Mouse (Mus musculus) layer of hippocampus, postnatal 10 days (tissue): ENCODE measurements around the gene Ptprd. TPM values are rescaled to one million over a fixed set of nuclear protein-coding genes. Genes with fewer than 3 reads are reported as not detected.
A peak's percentile ranks its signal among the peaks of the same experiment; 100 is the strongest.

Source experiments
- DNase-seq, 2 experiments: peaks; one replicate each; pipeline ENCODE4 v3.0.0; 2021; ENCODE audit warnings: low spot score in 2 of 2
- total RNA-seq, 2 experiments: library from RNA; stranded (reverse); gene quantifications; 2 replicates each; pipeline ENCODE4 v1.2.3; 2021

Gene Ptprd
- total RNA-seq, 2 experiments from 2014 or later: 196 to 217 TPM

DNA sequence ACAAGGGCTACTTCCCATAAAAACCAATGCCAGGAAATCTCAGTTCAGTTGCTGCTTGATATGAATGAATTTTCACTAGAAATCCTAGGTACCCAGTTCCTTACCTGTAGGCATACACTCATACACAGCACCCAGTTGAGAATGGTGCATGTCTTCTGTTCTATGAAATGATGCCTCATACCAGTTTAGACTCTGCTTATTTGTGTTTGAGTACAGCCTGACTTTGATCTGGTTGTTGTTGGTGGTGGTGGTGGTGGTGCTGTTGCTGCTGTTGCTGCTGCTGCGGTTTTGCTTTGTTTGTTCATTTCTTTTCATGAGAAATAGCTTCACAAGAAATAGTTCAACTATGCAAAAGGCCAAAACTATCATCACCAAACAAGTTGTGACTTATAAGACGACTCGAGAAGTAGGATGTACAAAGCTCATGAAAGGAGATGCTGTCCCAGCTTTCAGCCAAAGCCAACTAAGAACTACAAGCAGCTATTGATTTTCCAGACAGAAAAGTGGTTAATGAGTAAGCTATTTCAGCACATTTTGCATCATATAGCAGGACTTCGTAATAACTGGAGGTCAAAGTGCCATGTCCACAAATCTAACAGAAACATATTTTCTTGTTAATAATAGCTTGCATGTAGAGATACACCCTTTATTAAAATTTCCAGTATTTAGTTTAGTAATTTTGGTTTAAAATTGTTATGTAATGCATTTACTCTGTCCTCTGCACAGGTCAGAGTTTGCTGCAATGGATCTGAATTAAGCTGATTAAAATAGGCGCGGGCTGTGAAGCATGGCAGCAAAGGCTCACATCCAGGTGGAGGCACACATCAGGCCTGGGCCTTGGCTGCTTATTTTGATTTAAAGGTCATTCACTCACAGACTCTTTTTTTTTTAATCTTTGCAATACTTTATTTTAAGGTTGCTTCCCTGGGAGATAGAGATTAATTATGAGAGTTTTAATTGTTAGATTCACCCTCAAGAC, 1270.1 kb downstream of the Ptprd start:
- no peak for DNase-seq

DNA sequence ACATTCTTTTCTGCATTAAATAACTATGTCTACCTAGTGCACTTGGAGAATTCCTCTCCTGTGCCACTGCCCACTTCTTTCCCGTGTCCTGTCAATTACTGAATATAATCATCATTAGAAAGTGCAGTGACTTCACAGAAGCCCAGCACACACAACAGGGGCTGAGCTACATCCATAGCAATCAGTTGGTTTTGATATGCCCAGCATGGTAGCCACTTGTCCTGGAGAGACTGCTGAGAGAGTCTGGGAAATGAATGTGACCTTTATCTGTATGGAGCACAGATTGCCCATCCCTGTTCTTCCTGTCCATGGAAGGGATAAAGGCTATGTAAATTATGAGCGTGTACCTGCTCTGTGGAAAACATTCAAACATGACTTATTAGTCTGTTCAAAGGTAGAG, 1280.2 kb downstream of the Ptprd start:
- no peak for DNase-seq

DNA sequence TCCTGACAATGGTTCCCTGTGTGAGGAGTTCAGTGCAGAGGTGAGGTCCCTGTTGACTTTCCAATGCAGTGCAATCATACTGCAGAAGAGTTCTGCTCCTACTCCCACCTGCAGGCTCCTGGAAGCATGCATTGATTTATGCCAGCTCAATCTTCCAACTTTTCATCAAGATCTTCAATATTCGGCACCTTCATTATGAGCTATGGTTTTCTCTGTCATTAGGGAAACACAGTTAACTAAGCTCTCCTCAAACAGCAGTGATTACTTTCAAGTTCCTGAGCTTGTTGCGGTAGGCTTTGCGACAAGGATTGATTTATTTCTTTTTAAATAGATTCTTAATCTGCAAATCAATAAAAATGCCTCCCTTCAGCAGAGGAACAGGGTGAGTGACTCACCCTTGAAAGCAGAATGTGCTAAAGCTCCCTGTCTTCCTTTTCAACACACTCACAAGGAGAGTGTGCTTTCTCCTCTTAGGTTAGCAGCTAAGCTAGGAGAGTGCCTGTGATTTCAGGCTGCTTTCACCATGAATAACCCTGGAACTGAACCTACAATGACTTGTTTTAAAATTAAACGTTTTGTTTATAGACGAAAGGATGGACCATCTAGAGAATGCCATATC, 1298.1 kb downstream of the Ptprd start:
- no peak for DNase-seq

DNA sequence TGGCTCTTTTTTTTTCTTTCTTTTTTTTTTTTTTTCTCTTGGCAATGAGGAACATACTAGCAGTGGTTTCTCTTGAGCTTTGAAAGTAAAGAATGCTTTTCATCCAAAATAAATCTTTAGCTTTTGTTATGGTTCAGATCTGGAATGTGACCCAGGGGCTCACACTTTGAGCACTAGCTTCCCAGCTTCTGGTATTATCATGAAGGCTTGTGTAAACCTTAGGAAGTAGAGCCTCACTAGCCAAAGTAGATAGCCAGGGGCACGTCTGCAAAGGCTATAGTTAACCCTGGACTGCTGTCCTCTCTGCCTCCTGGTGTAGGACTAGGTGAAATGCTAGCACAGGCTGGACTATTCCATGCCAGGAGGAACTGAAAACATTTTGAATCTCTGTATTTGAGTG, 1310.1 kb downstream of the Ptprd start:
- DNase-seq: no peak

DNA sequence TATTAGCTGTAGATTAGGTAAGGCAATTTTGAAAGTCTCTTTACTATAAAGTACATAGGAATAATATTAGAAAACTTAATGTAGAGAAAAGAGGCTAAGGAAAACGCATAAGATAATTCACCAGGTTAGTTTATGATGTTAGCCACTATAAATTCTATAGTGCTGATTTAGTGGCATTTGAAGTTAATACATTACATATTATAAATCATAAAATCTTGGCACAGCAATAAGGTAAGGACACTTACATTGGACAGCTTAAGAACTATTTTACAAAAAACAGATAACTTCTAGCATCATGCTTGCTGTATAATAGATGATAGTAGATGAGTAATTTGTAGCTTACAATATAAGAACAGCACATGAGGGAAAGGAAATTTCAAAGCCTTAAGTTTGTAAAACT, 1322.1 kb downstream of the Ptprd start:
- no peak for DNase-seq

DNA sequence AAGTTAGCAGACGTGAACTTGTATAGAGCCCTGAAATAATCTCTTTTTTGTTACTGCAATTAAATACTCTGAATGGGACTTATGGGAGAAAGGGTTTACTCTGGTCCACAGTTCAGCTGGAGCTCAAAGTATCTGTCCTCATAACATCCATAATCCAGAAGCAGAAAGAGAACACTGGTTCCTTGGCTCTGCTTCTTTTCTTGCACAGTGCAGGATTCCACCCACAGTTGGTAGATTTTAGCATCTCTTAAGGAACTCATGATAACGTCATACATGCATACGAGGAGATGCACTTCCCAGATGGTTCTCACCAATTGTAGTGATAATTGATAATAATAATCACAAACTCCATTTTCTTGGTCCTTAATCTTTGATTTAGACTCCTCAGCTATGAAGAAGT, 1330.2 kb downstream of the Ptprd start:
- DNase-seq: no peak

DNA sequence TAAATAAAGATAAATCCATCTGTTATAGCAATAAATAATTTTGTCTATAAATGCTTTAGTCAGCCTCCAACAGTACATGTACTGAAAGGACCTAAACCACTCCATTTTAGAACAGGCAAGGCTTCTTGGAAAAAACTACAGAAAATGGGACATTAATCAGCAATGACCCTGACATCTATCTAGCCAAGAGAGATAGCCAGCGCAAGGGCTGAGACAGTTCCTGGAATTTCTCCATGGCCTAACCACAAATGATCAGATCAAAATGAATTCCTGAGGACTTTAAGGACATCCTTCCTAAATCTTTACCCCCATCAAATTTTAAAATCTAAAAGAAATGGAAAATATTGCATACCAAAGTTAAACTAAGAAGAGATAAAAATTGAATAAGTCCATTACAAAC, 1340.8 kb downstream of the Ptprd start:
- DNase-seq: no peak

DNA sequence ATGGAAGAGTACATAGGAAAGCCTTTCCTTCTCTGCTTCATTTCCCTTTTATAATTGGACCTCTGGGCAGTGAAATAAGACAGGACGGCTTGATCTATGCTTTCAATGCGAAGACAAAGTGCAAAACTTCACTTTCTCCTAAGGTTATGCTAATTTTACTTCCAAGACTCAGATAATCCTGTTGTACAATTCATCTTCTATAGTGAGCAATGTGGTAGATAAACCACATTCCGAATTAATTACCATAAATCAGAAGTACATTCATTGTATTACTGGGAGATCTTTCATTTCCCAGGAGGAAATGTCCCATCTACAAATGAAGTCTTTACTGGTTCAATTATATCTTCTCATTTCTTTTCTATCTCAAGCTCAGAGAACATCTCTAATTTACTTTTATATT, 1346.2 kb downstream of the Ptprd start:
- no peak for DNase-seq

DNA sequence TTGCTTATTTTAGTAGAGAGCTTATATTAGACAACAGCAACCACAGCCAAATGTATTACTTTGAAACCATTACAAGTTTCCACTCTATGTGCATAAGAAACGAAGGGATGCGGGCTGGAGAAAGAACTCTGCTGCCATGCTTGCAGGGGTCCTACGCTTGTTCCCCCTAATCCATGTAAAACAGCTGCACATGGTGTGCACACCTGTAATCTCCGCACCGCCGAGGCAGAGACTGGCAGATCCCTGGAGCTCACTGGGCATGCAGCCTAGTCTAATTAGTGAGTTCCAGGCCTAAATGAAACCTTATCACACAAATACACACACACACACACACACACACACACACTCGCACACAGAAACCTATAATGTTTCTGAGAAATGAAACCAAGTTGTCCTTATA, 1365.5 kb downstream of the Ptprd start:
- DNase-seq: no peak

DNA sequence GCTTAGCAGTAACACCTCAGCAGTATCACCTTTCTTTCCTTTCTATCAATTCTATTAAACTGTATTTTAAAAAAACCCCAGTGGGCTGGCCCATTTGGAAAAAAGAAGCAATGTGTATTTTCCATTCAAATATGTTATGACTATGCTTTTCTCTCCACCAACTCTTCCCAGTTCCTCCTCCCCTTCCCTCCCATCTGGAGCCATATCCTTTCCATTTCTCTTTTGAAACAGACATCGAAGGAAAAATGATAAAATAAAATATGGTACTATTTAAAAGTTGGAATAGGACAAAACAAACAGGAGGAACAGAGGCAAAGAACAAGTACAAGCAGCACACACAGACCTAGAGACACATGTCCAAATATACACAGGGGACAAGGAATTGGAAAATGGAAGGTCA, 1372.7 kb downstream of the Ptprd start:
- DNase-seq: no peak

DNA sequence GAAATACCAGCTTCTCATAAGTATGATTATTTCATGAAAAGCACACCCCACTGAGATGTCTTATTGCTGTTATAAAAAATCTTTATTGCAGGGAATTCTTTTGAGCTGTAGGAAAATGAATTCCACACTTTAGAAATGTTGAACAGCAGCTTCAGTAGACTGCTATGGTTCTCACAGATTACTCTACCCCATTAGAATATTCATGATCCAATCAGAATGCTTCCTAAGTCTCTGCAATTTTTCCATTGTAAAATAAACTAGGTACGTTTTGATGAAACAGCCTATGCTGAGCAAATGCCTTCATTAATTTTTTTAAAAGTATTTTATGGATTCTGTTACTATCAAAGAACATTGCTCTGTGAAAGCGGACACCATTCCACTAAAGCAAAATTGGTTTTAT, 1399.6 kb downstream of the Ptprd start:
- DNase-seq: no peak

DNA sequence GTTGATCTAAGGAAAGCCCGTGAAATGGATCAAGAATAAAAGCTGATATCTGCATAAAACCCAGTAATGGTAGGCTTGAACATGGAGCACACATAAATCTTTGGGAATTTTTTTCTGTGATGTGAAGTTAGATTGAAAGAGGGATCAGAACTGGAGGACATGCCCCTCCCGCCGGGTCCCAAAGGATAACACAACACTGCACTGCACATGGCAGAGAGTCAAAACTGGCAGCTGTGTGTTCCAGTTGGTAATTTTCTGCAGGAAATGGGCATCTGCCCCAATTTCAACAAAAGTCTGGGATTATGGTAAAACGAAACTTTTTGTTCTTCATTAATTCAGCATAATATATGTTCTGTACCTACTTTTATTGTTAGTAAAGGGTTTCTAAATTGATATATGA, 1409.1 kb downstream of the Ptprd start:
- DNase-seq: peak; percentile 34 to 37

DNA sequence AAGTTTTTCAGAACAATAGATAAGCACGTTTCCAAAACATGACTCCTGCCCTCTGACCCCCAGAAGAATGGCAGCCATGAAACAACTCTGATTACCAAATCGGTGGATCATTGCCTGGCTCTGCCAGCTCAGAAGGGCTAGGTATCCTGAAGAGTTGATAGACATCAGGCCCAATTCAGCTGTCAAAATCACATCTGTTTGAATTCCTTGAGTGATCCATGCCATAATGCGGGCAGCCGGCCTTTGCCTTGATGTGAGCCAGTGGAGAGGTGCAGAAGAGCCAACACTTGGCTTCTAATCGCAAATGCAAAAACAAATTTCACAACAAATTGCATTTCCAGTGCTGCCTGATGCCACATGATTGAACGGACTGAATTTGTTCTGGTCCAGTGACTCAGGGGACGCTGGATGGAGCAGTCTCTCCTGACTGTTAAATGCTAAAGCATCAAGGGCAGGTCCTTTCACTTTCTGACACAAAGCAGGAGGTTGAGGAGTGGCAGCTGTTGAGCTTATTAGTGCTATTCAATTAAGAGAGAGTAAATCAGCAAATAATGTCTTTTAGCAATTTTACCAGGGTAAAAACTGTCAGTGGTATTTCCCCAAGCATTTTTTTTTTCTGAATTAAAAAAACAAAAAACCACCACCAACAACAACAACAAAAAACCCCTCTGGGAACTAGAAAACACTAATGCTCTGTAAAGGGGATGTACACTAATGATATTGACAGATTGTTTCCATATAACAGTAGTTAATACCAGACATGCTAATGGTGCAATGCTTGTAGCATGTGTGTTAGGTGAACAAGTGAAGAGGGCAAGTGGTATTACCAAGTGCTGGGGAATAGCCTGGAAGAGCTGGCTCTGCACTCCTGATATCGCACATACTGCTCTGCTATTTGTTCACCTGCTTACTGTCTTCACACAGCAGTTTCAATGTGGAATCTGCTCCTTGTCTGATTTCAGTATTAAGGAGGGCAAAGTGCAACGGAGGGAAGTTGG, 1413.5 kb downstream of the Ptprd start:
- peak in 1 of 2 experiments; percentile 11 for DNase-seq

DNA sequence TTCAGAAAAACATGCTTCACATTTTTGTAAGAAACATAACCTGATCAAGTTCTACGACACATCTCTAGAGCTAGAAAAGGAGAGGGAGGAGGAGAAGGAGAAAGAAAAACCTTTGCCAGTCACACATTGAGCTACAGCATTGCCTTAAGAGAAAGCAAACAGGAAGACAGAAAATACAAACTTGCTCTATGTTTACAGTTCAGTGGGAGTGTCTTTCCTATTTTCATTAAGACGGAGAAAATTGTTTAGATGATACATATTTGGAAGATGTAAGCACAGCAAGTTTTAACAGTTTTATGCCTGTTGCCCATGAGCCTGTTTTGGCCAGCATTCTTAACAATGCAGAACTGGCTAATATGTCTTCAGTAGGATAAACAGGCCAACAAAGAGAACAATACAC, 1426.4 kb downstream of the Ptprd start:
- DNase-seq: no peak

DNA sequence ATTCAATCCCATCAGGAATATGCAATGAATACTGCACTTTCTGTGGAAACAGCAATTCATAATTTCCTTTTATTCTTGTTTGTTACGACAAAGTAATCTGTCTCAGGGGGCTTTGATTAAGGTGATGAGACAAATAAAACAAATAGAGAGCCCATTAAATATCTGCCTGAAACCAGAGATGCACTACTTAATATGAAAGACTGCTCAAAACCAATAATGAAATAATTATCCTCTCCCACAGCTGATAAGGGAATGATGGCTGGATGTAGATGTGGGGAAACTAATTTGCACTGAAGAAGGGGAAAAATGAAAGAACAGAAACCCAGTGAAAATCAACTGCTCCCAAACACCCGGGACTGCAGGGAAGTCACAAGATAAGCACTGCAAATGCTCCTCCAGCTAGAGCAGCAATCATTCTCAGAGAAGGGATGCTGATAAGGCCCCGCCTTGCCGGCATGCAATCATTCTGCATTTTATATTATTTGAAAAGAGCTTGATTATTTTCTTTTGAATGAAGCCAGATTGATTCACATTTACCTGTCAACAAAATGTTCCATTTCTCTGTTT, 1432.1 kb downstream of the Ptprd start:
- DNase-seq: no peak

DNA sequence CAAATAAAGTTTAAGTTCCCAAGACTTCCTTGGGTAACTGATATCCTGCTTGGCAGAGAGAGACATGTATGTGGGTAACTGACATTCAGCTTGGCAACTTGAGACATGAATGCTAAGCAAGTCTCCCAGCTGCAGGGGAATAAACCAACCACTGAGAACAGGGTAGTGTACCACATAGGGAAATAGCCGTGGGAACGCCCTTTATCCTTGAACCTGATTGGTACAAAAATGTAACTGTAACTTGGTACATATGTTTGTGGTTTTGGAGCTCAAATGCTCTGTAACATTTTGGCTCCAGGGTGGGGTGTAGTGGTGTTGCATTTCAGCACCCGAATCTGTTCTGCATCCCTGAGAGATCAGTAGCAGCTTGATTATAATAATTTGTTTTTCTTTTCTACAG, 1444.8 kb downstream of the Ptprd start:
- DNase-seq: no peak

DNA sequence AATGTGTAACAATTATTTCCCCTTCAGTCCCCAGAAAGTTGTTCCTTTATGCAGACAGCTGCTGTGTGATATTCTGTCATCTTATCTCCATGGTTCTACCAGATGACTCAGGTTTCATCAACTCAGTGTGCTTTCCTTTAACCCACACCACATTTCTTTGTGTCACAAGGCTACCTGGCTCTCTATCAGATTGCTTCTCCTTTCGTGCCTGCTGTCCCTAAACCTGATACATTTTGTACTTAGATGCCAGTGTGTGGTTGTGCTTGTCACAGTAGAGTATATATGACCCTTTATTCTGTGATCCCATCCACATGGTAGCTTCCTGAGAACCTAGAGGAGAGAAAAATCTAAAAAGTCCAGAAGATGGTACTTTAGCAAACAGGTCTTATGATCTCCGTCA, 1445.3 kb downstream of the Ptprd start:
- DNase-seq: no peak

DNA sequence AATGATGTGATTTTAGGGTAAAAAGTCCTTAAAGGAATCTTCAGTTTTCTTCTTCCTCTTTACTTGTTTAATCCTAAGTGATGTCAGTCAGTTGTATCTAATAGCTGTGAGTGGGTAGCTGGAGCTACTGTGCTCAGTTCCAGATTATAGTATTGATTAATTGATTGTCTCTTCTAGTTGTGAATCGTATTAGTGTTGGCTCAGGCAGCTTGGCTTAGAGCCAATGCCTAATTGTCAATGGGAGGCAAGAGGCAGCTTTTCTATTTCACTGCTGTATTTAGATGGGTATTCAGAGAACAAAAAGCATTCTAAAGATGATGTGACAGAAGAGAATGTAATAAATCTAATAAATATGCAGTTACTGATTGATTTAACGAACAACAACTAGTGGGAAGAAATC, 1461.1 kb downstream of the Ptprd start:
- peak; percentile 19 to 26 for DNase-seq

DNA sequence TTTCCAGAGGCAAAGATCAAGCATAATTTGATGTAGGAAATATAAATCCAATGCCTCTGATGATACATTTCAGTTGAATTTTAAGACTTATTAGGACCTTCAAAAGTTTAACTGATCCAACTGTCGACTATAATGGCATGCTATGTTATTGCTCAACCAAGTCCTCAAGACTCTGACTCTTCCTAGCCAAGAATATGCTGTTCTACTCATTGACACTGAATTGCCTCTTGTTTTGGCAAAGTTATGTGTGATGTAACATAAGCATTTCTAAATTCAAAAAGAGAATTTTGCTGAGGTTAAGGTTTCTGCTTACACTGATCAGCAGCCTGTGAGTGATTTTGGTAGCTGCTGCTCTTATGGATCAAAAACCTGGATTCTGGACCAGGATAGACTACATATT, 1475.9 kb downstream of the Ptprd start:
- no peak for DNase-seq

DNA sequence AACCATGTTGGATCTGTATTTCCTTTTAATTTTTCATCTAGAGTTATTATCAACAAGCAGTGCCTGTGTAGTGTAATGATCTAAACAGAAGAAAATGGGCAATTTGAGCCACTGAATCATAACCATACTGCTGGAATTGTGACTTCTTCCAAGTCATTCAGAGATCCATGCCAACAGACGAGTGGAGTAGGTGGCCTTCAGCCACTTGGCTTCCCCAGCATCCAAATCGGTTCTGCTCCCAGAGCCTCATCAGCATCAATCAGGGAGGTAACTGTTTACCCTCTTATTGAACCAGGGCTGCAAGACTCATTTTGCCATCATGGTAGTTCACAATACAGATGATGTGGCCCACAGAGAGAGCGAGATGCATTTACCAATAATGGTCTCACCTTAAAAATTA, 1536.0 kb downstream of the Ptprd start:
- peak in 1 of 2 experiments; percentile 21 for DNase-seq

DNA sequence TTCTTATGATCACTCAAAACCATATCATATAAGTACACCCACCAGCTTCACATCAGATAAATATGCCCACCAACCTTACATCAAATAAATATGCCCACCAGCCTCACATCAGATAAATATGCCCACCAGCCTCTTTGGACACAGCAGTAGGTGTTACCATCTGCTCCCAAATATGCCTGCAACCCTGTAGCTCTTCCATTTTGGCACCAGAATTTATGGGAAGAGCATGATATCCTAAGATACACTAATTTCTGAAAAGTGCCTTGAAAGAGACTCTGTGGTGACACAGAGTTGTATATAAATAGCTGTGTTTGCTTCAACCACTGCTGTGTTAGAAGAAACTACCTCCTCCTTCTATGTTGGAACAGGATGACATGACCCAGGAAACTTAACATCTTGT, 1538.5 kb downstream of the Ptprd start:
- DNase-seq: no peak
